Mouse (Mus musculus) effector memory CD4-positive, alpha-beta T cell, adult 5 months (primary cell): ENCODE data around the gene Map1lc3a. TPM values are rescaled to one million over a fixed set of nuclear protein-coding genes. Genes with fewer than 3 reads are reported as not detected.

Experiments used
- polyA plus RNA-seq: library from polyadenylated mRNA; unstranded; fragments of 100-300 nt; shearing (Covaris generic); gene quantifications from one replicate; pipeline ENCODE4 v1.2.1, GENCODE M21; 2017

Gene Map1lc3a
- polyA plus RNA-seq = 76.1 TPM

GRCm38 (mm10) chr2:155276195-155276594, at the start of gene Map1lc3a:
Gene Map1lc3a (plus strand): TSS chr2:155276297.

GRCm38 (mm10) chr2:155236362-155236992, 39.6 kb upstream of the Map1lc3a start, which contains the start of gene Dynlrb1:
Gene Dynlrb1 (plus strand): TSS chr2:155236533.

Other genes with a start within 250 kb of the Map1lc3a start
- 35.1 TPM for gene Ahcy, start 201.8 kb upstream of the Map1lc3a start, polyA plus RNA-seq
- 97.9 TPM for gene Itch, start 142.8 kb upstream of the Map1lc3a start, polyA plus RNA-seq
- gene Dynlrb1, start 39.8 kb upstream of the Map1lc3a start, polyA plus RNA-seq = 191 TPM
- gene Pigu, start 81.1 kb downstream of the Map1lc3a start, polyA plus RNA-seq = 30.7 TPM
- gene Trp53inp2, start 104.8 kb downstream of the Map1lc3a start, polyA plus RNA-seq = 56.3 TPM
- gene Ncoa6, start 197.6 kb downstream of the Map1lc3a start, polyA plus RNA-seq = 32.0 TPM
- 65.3 TPM for gene Acss2, start 241.7 kb downstream of the Map1lc3a start, polyA plus RNA-seq
- 6.4 TPM for gene Ggt7, start 241.9 kb downstream of the Map1lc3a start, polyA plus RNA-seq